Mouse (Mus musculus) cerebellum, adult 9-11 months (tissue): ENCODE results near the gene Pdzd11.

Experiments
- DNase-seq: peaks from one replicate; pipeline ENCODE4 v3.0.0; 2022

The Pdzd11 gene

DNA sequence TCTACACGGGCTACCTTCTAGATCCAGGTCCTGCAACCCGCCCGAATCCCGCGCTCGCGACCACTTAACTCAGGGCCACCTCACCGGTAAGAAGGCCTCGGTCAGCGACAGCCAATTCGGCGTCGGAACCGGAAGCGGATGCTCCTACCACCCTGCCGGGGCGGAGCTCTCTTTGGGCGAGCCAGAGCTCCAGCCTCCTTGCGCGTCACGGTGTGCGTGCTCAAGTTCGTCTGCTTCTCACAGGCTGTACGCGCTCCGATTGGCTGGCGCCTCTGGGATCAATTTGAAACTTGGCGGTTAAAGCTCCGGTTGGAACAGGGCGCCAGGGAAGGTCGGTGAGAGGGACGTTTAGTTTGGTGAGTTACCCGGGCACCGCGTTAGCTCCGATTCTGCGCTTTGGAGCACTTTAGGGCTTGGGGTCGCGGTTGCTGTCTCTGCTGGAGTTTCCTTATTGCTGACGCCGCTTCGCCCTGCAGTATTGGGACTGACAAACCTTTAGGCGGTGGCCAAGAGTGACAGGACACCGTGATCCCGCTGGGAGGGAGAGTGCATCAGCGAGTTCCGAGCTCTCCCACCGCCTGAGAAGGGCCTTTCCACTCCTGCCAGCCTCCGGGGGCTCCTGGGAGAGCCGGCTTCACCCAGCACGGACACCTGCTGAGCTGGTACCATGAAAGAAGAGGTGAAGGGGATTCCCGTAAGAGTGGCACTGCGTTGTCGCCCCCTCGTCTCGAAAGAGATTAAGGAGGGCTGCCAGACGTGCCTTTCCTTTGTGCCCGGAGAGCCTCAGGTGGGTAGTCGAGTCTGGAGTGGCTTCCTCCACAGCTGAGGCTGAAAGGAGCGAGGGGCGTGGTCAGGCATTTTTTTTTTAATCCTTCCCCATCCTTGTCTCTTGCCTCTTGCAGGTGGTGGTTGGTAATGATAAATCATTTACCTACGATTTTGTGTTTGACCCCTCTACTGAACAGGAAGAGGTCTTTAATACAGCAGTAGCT is at the start of gene Pdzd11:
Pdzd11 (minus strand) TSS at position 767 of the 992 bp plus-strand sequence.
- DNase-seq, result peak; percentile 91

DNA sequence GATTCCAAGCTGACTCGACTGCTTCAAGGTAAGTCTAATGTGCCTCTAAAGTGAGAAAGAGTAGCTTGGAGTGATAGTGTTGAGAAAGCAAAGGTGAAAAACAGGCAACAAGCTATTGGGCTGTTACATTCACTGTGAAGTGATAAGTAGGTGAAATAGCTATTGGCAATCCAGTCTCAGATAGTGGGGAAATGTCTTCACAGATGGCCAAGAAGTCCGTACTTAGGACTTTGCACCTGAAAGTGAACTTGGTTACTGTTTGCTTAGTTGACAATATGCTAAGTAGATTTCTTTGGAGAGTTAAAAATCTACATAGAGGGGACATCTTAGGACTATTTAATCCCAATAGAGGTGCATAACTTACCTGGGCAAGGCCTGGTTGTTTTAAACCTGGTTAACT is 38.5 kb upstream of the Pdzd11 start:
- DNase-seq, result no peak

DNA sequence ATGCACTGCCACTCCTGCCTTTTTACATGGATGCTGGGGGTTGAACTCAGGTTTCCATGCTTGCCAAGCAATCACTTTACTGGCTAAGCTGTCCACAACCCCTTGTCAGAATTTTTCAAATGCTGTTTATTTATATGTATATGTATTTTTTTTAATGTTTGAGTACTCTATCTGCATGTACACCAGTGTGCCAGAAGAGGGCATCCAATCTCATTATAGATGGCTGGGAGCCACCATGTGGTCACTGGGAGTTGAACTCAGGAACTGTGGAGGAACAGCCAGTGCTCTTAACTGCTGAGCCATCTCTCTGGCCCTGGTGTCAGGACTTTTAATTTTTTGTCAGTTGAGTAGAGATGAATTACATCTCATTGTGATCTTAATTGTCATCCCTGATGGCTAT is 26.5 kb upstream of the Pdzd11 start:
- no peak for DNase-seq

DNA sequence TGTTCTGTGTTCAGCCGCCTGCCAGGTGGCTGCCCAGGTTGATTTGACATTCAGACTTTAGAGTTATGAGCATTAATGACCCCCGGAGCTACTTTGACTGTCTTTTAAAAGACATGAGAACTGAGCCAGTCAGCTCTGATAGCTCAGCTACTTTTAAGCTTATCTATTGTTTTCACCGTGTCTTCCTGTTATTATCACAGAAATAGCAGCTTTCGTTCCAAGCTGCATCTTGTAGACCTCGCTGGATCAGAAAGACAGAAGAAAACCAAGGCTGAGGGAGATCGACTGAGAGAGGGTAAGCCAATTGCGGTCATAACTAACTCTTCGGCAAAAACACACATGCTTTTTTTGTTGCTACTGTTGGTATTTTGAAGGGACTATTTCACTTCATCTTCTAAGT is 12.1 kb upstream of the Pdzd11 start:
- DNase-seq, result no peak

DNA sequence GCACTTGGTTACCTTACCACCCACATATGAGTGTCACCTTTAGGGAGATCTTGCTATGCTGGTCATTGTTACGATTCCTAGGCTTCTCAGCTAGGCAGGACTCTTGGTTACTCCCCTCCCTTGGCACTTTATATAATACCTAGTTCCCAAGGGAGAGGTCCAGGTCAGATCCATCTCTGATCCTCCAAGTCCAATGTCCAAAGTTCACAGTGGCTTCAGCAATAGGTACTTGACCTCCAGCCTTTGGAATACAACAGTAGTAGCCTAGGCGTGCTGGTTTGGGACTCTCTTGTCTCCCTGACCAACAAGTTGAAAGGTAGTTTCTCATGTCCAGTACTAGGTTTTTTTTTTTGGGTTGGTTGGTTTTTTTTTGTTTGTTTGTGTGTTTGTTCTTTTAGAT is 2.7 kb upstream of the Pdzd11 start:
- DNase-seq, result no peak

DNA sequence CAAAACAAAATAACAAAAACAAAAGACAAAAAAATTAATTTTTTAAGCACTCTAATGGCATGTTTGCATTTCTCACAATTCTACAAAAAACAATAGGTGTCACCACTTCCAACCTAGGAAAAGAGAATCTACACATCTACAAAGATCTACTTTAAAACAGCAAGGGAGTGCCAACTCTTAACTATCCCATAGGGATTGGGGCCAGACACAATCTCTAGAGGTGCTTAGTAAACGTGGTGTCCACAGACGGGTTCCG is 894 bp downstream of the Pdzd11 start, which contains the start of gene Kif4:
Kif4 (plus strand) TSS at position 192 of the 256 bp plus-strand sequence.
- no peak for DNase-seq

DNA sequence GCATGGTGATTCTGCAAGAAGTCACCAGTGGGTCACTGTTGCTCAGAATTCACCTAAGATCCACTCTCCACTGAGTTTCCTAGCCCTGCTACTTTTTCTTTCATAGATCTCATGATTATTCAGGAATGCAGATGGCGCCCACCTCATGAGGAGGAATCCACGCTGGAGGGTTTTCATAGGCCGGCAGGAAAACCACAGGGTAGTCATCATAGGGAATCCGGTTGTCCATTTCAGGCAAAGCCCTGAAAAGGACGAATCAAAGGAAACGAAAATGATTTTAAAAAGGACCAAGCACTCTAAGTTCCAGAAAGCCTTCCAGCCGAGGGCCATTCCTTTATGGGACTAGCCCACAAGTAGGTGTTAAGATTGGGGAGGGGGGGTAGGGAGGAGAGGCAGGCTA is 1.2 kb downstream of the Pdzd11 start:
- DNase-seq, result no peak

DNA sequence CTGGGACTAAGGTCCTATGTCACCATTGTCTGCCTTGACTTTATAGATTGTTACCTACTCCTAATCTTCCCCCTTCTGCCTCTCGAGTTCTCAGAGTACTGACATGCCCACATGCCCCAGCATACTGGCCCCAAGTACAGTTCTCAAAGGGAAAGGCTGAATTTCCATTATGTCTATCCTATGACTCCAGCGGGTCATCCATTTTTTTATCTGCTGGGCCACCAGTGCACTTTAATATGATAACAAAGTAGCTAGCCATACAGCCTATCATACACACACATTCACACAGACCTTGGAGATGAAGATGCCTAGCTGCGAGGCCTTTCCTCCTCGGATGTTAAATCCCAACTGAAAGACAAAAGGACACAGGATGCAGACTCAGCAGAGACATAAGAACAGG is 2.1 kb downstream of the Pdzd11 start:
- DNase-seq, result no peak

DNA sequence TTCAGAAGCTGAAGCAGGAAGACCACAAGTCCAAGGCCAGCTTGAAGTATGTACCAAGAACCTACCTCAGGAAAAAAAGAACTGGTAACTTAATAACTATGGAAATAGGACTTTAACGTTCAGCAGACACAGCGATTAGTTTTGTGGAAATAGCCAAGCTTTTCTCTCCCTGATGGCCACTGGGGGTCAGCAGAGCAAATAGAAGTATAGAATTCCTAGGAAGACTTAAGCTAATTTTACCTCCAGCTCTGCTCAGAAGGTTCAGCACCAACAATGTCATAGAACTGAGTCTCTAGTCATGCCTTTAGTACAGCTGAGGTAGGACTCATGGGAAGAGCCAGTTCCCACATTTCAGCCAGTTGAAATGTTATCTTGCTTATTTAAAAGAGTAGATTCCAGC is 5.0 kb downstream of the Pdzd11 start:
- DNase-seq, result no peak

DNA sequence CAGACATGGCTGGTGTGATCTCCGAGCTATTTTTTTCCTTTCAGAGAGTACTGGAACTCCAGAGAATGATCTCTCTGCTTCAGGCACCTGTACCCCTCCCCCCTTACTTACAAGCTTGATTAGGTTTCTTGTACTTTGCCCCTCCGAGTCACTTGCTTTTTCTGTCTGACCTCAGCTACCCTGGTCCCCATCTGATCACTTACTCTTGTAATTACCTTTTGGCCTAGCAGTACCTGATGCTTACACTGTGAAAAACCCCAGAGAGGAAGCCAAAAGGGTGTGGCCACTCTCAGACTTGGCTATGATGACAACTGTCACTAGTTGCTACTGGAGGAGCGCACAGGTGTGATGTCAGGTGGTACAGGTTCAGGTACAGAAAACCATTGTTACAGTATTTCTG is 7.9 kb downstream of the Pdzd11 start:
- DNase-seq, result no peak

DNA sequence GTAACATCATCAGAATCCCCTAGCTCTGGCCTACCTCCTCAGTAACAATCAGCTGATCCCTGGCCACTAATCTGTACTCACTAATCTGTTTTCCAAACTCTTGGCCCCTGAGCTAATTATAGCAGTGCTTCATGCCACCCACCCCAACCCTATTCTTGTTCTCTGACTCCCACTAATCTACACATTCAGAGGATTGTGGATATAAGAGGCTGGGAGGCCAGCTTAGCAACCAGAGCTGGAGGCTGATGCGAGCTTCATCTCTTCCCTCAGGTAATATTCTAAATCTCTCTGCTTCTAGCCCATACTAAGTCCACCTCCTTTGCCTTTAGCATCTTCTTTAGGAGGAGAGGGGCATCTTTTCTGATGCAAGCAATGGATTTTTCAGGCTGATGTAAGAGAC is 21.1 kb downstream of the Pdzd11 start, which contains the start of gene Arr3:
Arr3 (plus strand) TSS at position 184 of the 400 bp plus-strand sequence.
- no peak for DNase-seq

DNA sequence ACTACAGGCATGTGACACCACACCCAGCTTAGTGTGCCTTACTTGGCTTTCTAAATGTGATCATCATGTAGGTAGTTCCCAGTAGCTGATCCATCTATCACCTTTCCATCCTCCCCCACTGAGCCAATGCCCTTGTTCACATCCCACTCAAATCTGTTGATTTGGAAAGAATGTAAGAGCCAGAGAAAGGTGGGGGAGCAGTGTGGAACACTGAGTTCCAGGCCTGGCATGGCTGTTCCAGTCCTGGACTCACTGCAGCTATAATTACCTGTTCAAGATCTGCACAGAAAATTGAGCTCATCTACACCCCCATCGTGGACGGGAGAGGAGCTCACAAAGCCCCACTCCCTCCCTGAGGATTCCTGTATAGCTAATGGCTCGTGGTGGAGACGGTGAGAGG is 26.6 kb downstream of the Pdzd11 start:
- no peak for DNase-seq

DNA sequence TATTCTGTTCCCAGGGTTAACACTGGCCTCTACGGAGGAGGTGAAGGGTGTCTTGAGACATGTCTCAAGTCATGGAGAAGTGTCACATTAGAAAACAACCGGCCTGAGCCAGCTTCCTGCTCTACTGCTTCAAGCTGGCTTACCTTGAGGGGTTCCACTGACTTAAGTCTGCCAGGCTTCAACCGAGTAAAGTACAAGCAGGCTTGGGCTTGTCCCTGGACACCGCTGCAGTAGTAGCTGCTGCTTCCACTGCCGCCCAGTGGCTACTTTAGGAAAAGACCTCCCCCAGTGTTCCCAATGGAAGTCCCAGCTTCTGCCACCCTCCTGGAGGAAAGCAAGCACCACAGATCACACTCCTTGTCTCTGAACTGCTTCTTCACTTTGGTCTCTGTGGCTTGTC is 28.9 kb downstream of the Pdzd11 start:
- DNase-seq, result no peak

DNA sequence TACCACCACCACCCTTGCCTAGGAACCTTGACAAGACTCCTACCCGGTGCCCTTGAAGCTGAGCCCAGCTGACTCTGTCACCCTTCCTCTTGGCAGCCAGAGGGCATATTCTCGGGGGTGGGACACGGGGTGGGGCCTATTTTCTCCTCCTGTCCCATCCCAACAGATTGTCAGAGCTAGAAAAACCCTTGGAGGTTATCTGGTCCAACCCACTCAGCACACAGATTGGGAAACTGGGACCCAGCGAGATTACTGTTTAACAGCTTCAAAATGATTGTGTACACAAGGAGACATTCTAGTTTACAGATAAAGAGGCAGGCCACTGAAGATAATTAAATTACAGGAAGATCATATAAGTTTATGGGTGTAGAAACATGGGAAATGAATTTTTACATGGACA is 31.6 kb downstream of the Pdzd11 start, which contains the start of gene P2ry4:
P2ry4 (minus strand) TSS at position 79 of the 400 bp plus-strand sequence.
- no peak for DNase-seq
